15 mouse cellular contexts compared by ENCODE assay signal in the genomic region with DNA sequence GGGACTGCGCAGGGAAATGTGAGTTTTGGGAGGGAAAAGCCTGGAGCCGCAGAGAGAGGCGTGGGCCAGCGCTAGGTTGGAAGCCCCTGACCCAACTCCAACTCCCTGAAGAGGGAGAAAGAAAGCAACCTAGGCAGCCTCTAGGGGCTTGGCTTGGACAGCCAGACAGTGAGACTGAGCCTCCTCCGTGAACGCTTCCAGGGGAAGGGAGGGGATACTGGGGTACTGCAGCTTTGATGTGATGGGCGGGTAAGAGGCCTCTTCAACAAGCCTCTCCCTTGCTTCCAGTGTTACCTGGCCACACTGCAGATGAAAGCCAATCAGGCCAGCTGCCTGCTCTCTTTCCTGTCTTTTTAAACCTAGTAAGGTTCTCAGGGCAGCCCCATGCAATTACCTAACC.
"Had no signal": no experiment of that assay in that cellular context is flagged by ENCODE, and none has a peak within 500 bp of the region (broad histone marks: within the 10 kb centered on the region; RNA-seq: fewer than 3 reads in every experiment).

No protein-coding gene starts in this region.

- ATAC-seq: liver, embryonic 12.5 days had no signal

- H3K4me3 ChIP-seq: kidney, embryonic 15.5 days; left cerebral cortex, adult 2 months; limb, embryonic 15.5 days; liver, embryonic 12.5 days; myocyte; neural tube, embryonic 12.5 days had no signal

- H3K9me3 ChIP-seq: kidney, embryonic 15.5 days; limb, embryonic 15.5 days; liver, embryonic 12.5 days; neural tube, embryonic 12.5 days had no signal

- H3K4me2 ChIP-seq: kidney, embryonic 15.5 days; limb, embryonic 15.5 days; liver, embryonic 12.5 days; lung, embryonic 14.5 days; neural tube, embryonic 12.5 days had no signal

- H3K36me3 ChIP-seq: kidney, embryonic 15.5 days; limb, embryonic 15.5 days; liver, embryonic 12.5 days; neural tube, embryonic 12.5 days had no signal

- H3K27me3 ChIP-seq: limb, embryonic 15.5 days; neural tube, embryonic 12.5 days had no signal

- H3K27ac ChIP-seq: kidney, embryonic 15.5 days; left cerebral cortex, adult 2 months; limb, embryonic 15.5 days; liver, embryonic 12.5 days; neural tube, embryonic 12.5 days; stomach, postnatal 0 days had no signal

- H3K9ac ChIP-seq: kidney, embryonic 15.5 days; limb, embryonic 15.5 days; liver, embryonic 12.5 days; lung, embryonic 14.5 days; neural tube, embryonic 12.5 days had no signal

- DNase-seq: kidney, adult 2 months; kidney, postnatal 14 days; lung, embryonic 14.5 days; lung, postnatal 10 days; lung, postnatal 4 days; right cerebral cortex, adult 18-20 months; right cerebral cortex, postnatal 25 days; thymus, postnatal 4 days had no signal
